Mouse (Mus musculus): ENCODE data around the gene Omp.
"Not testable (repeated sequence)": the region's sequence is repeated elsewhere in the genome, so short reads cannot be mapped to it uniquely, and the experiment has no call there.

The Omp gene

GRCm38 (mm10) chr7:98145402-98145801, at the start of gene Omp:
Gene Omp (minus strand): TSS chr7:98145502.
- in situ Hi-C loops (cut with MboI), result no loop called here

GRCm38 (mm10) chr7:98194026-98194792, 48.9 kb upstream of the Omp start:
- in situ Hi-C loops (cut with MboI), result loop anchor here (10.0 kb wide), 1 partner anchor 59 kb away; no protein-coding TSS in a partner anchor

GRCm38 (mm10) chr7:98193515-98194025, 48.3 kb upstream of the Omp start:
- in situ Hi-C loops (cut with MboI), result loop anchor here (10.0 kb wide), 1 partner anchor 59 kb away; no protein-coding TSS in a partner anchor

- in situ Hi-C loops (cut with MboI), result loop anchor here (10.0 kb wide), 1 partner anchor 57 kb away; no protein-coding TSS in a partner anchor
Measured at GRCm38 (mm10) chr7:98191571-98192250, 46.4 kb upstream of the Omp start.

- in situ Hi-C loops (cut with MboI), result loop anchor here (10.0 kb wide), 1 partner anchor 56 kb away; no protein-coding TSS in a partner anchor
Measured at GRCm38 (mm10) chr7:98190578-98190977, 45.3 kb upstream of the Omp start.

- in situ Hi-C loops (cut with MboI), result loop anchor here (10.0 kb wide), 1 partner anchor 55 kb away; no protein-coding TSS in a partner anchor
Measured at GRCm38 (mm10) chr7:98189745-98190144, 44.4 kb upstream of the Omp start.

GRCm38 (mm10) chr7:98188680-98189079, 43.4 kb upstream of the Omp start:
- in situ Hi-C loops (cut with MboI), result no loop called here

- in situ Hi-C loops (cut with MboI), result no loop called here
Measured at GRCm38 (mm10) chr7:98188238-98188637, 42.9 kb upstream of the Omp start.

- in situ Hi-C loops (cut with MboI), result not testable (repeated sequence)
Measured at GRCm38 (mm10) chr7:98187332-98187731, 42.0 kb upstream of the Omp start.

- in situ Hi-C loops (cut with MboI), result no loop called here
Measured at GRCm38 (mm10) chr7:98186637-98187036, 41.3 kb upstream of the Omp start.

GRCm38 (mm10) chr7:98185326-98185725, 40.0 kb upstream of the Omp start:
- in situ Hi-C loops (cut with MboI), result no loop called here

GRCm38 (mm10) chr7:98178560-98179231, 33.4 kb upstream of the Omp start:
- in situ Hi-C loops (cut with MboI), result no loop called here

GRCm38 (mm10) chr7:98177929-98178559, 32.7 kb upstream of the Omp start, which contains the start of gene Capn5:
Gene Capn5 (minus strand): TSS chr7:98178274.
- in situ Hi-C loops (cut with MboI), result no loop called here

GRCm38 (mm10) chr7:98177566-98177928, 32.2 kb upstream of the Omp start:
- in situ Hi-C loops (cut with MboI), result no loop called here

- in situ Hi-C loops (cut with MboI), result no loop called here
Measured at GRCm38 (mm10) chr7:98177071-98177485, 31.8 kb upstream of the Omp start.

- in situ Hi-C loops (cut with MboI), result no loop called here
Measured at GRCm38 (mm10) chr7:98176322-98177070, 31.2 kb upstream of the Omp start.

GRCm38 (mm10) chr7:98174883-98175755, 29.8 kb upstream of the Omp start:
- in situ Hi-C loops (cut with MboI), result no loop called here

GRCm38 (mm10) chr7:98173408-98173807, 28.1 kb upstream of the Omp start:
- in situ Hi-C loops (cut with MboI), result no loop called here

GRCm38 (mm10) chr7:98172661-98173060, 27.4 kb upstream of the Omp start:
- in situ Hi-C loops (cut with MboI), result no loop called here
